Mouse (Mus musculus) midbrain, embryonic 11.5 days (tissue): Measurements from ENCODE around the gene Capn7. TPM values are rescaled to one million over a fixed set of nuclear protein-coding genes. Genes with fewer than 3 reads are reported as not detected.

Experiments
- ATAC-seq: fragments of 200-750 bp; cut with Nextera tagmentation; 2 replicates; pipeline ENCODE4 v1.8.0; 2017; ENCODE audit warnings: moderate TSS enrichment, moderate library complexity; ENCODE audit not compliant: low FRiP score
- DNase-seq: peaks from one replicate; pipeline ENCODE4 v3.0.0; 2015; ENCODE audit warnings: low spot score; ENCODE audit errors: missing footprints
- H3K27ac ChIP-seq: fragments of 300-500 bp; sonication (generic); 2 replicates; pipeline ENCODE4 v1.5.1; 2014; ENCODE audit warnings: low read depth, low read length
- H3K27me3 ChIP-seq: fragments of 300-500 bp; sonication (generic); 2 replicates; pipeline ENCODE4 v1.6.1; 2014; ENCODE audit warnings: mild to moderate bottlenecking, low read length, moderate library complexity, mixed read lengths; ENCODE audit not compliant: control insufficient read depth, insufficient read depth
- H3K36me3 ChIP-seq: fragments of 300-500 bp; sonication (generic); 2 replicates; pipeline ENCODE4 v1.6.1; 2014; ENCODE audit warnings: mild to moderate bottlenecking, low read length, moderate library complexity, mixed read lengths; ENCODE audit not compliant: control insufficient read depth, insufficient read depth
- H3K4me1 ChIP-seq: fragments of 300-500 bp; sonication (generic); 2 replicates; pipeline ENCODE4 v1.6.1; 2014; ENCODE audit warnings: low read length; ENCODE audit not compliant: control insufficient read depth, insufficient read depth
- H3K4me2 ChIP-seq: fragments of 300-500 bp; sonication (generic); 2 replicates; pipeline ENCODE4 v1.6.1; 2014; ENCODE audit warnings: mild to moderate bottlenecking, moderate library complexity
- H3K4me3 ChIP-seq: fragments of 300-500 bp; sonication (generic); 2 replicates; pipeline ENCODE4 v1.5.1; 2014; ENCODE audit warnings: low read depth, low read length
- H3K9ac ChIP-seq: fragments of 300-500 bp; sonication (generic); 2 replicates; pipeline ENCODE4 v1.6.1; 2014; ENCODE audit warnings: low read length
- H3K9me3 ChIP-seq: fragments of 300-500 bp; sonication (generic); 2 replicates; pipeline ENCODE4 v1.6.1; 2016; ENCODE audit warnings: low read length; ENCODE audit not compliant: control insufficient read depth
- WGBS: fragments of 180-500 bp; shearing (Covaris S2); extraction: QIAGEN DNeasy Blood & Tissue Kit; methylation state at CpG from one replicate; pipeline ENCODE4 v1.1.7; 2014; 5-methylcytosine and 5-hydroxymethylcytosine counted together
- polyA plus RNA-seq: library from polyadenylated mRNA; unstranded; fragments of >200 nt; fragmentation: Nextera tagmentation; extraction: Ambion mirVana; gene quantifications from 2 replicates; pipeline ENCODE4 v1.2.1, GENCODE M21; 2014

Gene Capn7
- polyA plus RNA-seq, 1 experiment from 2014 or later, result 45.5 TPM

- Histone ChIP-seq H3K9me3 (no peaks in the 10 kb centered on the region; the same call in 1 of the 2 replicates), H3K4me1 (no peaks in the 10 kb centered on the region), H3K4me2 (no peak overlapping the region), H3K27me3 (no peaks in the 10 kb centered on the region), H3K36me3 (no peaks in the 10 kb centered on the region), H3K27ac (no peak overlapping the region), H3K4me3 (no peak overlapping the region), H3K9ac (no peak overlapping the region)
- ATAC-seq, result no peak
- 89% methylated on average over 9 of the region's 9 CpGs for WGBS
- DNase-seq, result no peak
These were observed 61.6 kb downstream of the Capn7 start for GRCm38 (mm10) chr14:31397791-31398595.

GRCm38 (mm10) chr14:31398819-31399218 is 62.4 kb downstream of the Capn7 start:
- Histone ChIP-seq H3K4me3 (no peak overlapping the region), H3K4me2 (no peak overlapping the region), H3K4me1 (no peaks in the 10 kb centered on the region), H3K9me3 (no peaks in the 10 kb centered on the region; the same call in 1 of the 2 replicates), H3K27ac (no peak overlapping the region), H3K36me3 (no peaks in the 10 kb centered on the region), H3K9ac (no peak overlapping the region), H3K27me3 (no peaks in the 10 kb centered on the region)
- WGBS, result 89% methylated on average over 11 of the region's 11 CpGs
- ATAC-seq, result no peak
- no peak for DNase-seq

DNA sequence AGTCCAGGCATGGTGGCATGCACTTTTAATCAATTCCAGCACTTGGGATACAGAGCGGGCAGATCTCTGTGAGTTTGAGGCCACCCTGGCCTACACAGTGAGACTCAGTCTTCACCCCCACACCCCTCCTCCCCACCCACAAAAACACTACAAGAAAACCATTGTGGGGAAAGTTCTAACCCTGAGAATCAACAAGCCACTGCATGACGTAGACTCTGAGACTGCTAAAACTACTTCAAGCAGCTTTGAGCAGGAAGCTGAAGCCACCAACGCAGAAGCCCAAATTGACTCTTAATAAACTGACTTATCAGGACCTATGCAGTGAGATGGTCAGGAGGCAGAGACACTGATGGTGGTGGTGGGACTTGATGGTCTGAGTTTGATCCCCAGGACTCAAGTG is 62.8 kb downstream of the Capn7 start:
- no peak for DNase-seq
- 73% methylated on average over 3 of the region's 3 CpGs for WGBS
- H3K36me3 ChIP-seq, result no peaks in the 10 kb centered on the region

GRCm38 (mm10) chr14:31400246-31400645 is 63.8 kb downstream of the Capn7 start:
- Histone ChIP-seq H3K27ac (no peak overlapping the region), H3K9ac (no peak overlapping the region), H3K4me3 (no peak overlapping the region), H3K4me1 (no peaks in the 10 kb centered on the region), H3K36me3 (no peaks in the 10 kb centered on the region), H3K9me3 (no peaks in the 10 kb centered on the region; the same call in 1 of the 2 replicates), H3K4me2 (no peak overlapping the region), H3K27me3 (no peaks in the 10 kb centered on the region)
- ATAC-seq (no peak), DNase-seq (no peak)
- WGBS, result 82% methylated on average over 7 of the region's 7 CpGs

More for the DNA sequence above, 62.8 kb downstream of the Capn7 start:
- Histone ChIP-seq H3K4me2 (no peak overlapping the region), H3K27me3 (no peaks in the 10 kb centered on the region), H3K27ac (no peak overlapping the region), H3K4me1 (no peaks in the 10 kb centered on the region), H3K4me3 (no peak overlapping the region), H3K9me3 (no peaks in the 10 kb centered on the region; the same call in 1 of the 2 replicates), H3K9ac (no peak overlapping the region)
- no peak for ATAC-seq

GRCm38 (mm10) chr14:31400896-31401295 is 64.5 kb downstream of the Capn7 start:
- Histone ChIP-seq H3K4me2 (no peak overlapping the region), H3K9ac (no peak overlapping the region), H3K4me1 (no peaks in the 10 kb centered on the region), H3K9me3 (no peaks in the 10 kb centered on the region), H3K27ac (no peak overlapping the region), H3K36me3 (no peaks in the 10 kb centered on the region), H3K4me3 (no peak overlapping the region), H3K27me3 (no peaks in the 10 kb centered on the region)
- ATAC-seq (no peak), DNase-seq (no peak)
- 89% methylated on average over 11 of the region's 11 CpGs for WGBS

DNA sequence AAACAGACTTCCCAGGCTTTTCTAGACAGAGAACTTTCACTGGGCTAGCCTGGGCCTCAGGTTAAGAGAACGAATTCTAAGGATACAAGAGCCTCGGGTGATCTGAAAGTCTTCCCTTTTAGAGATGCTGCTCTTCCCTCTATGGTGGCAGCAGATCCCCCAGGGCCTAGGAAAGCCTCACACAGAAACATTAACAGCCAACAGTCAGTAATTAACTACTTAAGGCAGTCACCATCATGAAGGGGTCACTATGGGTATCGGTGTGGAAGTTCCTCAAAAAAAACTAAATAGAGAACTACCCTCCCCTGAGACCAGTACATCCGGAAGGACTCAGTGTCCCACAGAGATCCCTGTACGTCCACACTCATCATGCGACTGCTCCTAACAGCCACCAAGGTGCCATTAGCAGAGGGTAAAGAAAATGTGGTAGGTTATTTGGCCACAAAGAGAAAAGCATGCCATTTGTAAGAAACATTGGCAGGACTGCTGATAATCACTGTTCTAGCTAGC is 65.5 kb downstream of the Capn7 start:
- H3K9me3 ChIP-seq, result no peaks in the 10 kb centered on the region
- H3K4me3 ChIP-seq, result no peak overlapping the region
- H3K4me1 ChIP-seq, result no peaks in the 10 kb centered on the region
- ATAC-seq (no peak), DNase-seq (no peak)
- H3K27me3 ChIP-seq, result no peaks in the 10 kb centered on the region
- no peak overlapping the region for H3K9ac ChIP-seq
- H3K4me2 ChIP-seq, result no peak overlapping the region
- no peaks in the 10 kb centered on the region for H3K36me3 ChIP-seq
- H3K27ac ChIP-seq, result no peak overlapping the region
- WGBS, result 80% methylated on average over 6 of the region's 6 CpGs

GRCm38 (mm10) chr14:31402693-31403092 is 66.3 kb downstream of the Capn7 start:
- H3K36me3 ChIP-seq, result no peaks in the 10 kb centered on the region
- no peak overlapping the region for H3K4me2 ChIP-seq
- 86% methylated on average over 5 of the region's 5 CpGs for WGBS
- no peaks in the 10 kb centered on the region for H3K27me3 ChIP-seq
- DNase-seq, result no peak
- H3K9ac ChIP-seq, result no peak overlapping the region
- no peaks in the 10 kb centered on the region for H3K9me3 ChIP-seq
- no peaks in the 10 kb centered on the region for H3K4me1 ChIP-seq
- no peak for ATAC-seq
- H3K4me3 ChIP-seq, result no peak overlapping the region
- H3K27ac ChIP-seq, result no peak overlapping the region

DNA sequence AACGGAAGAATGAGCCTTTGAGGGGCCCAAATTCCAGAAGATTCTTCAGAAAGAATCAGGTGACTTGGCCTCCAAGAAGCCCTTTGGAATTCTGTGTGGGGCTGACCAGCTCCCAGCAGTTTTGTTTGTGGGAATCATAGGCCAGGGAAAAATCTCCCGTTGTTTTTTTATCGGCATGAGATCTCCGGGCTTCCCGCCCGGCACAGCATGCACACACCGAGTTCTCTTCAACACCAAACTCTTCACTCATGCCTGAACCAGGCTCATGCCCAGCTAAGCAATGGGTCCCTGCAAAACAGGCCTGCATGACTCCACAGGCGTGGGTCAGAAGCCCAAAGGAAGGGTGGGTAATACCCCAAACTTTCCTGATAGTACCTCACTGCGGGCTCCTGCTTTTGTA is 67.1 kb downstream of the Capn7 start:
- H3K4me1 ChIP-seq, result no peaks in the 10 kb centered on the region
- no peak overlapping the region for H3K9ac ChIP-seq
- H3K4me2 ChIP-seq, result no peak overlapping the region
- DNase-seq, result no peak
- no peaks in the 10 kb centered on the region for H3K27me3 ChIP-seq
- H3K9me3 ChIP-seq, result no peaks in the 10 kb centered on the region
- WGBS, result 76% methylated on average over 9 of the region's 9 CpGs
- no peak for ATAC-seq
- H3K27ac ChIP-seq, result no peak overlapping the region
- H3K4me3 ChIP-seq, result no peak overlapping the region
- H3K36me3 ChIP-seq, result no peaks in the 10 kb centered on the region

DNA sequence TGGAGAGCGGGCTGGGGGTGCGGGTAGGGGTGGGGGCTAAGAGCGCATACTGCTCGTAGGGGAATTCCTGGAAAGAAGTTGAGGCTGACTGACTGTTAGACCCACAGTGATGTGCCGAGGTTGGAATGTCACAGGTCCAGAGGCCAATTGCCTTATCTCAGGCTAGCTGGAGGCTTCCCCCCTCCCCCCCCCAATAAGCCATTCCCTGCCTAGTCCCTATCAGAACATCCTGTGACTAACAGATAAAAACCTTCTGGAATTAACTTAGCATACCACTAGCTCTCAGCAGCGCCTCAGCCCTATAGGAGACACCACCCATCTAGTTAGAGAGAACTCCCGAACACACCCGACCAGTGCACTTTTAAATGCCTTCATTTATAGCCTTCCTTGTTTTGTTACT is 67.6 kb downstream of the Capn7 start:
- 79% methylated on average over 8 of the region's 8 CpGs for WGBS
- ATAC-seq, result no peak
- no peaks in the 10 kb centered on the region for H3K9me3 ChIP-seq

More for the DNA sequence above, 67.6 kb downstream of the Capn7 start:
- Histone ChIP-seq H3K4me2 (no peak overlapping the region), H3K4me3 (no peak overlapping the region), H3K27ac (no peak overlapping the region), H3K36me3 (no peaks in the 10 kb centered on the region), H3K9ac (no peak overlapping the region), H3K27me3 (no peaks in the 10 kb centered on the region), H3K4me1 (no peaks in the 10 kb centered on the region)
- no peak for DNase-seq
